Comparison of ENCODE assay signal across 8 mouse cellular contexts in the genomic region with DNA sequence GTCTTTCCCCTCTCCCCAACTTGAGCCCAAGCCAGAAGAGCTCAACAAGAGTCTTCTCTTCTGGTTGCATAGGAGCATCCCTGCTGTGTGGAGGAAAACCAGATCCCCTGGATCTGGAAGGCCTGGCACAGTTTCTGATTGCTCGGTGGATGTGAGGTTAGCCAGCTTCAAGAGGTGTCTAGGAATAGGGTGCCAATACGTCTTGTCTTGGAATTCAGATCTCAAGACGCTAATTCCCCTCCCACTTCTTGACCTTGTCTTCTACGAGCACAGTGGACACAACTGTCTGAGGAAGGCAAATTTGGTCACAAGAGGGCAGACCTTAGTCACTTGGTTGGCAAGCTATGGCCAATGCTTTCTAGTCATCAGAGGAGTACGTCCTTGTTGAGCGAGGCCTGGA. TPM values are rescaled to one million over a fixed set of nuclear protein-coding genes. Genes with fewer than 3 reads are reported as not detected.
A peak's percentile ranks its signal among the peaks of the same experiment; 100 is the strongest.
DNase-seq lines count a peak whose midpoint lies in the region; ATAC-seq and TF ChIP-seq lines count a peak whose summit lies in the region.
"Had no signal": no experiment of that assay in that cellular context is flagged by ENCODE, and none has a peak within 500 bp of the region (broad histone marks: within the 10 kb centered on the region; RNA-seq: fewer than 3 reads in every experiment).

No protein-coding gene starts in this region.

- no peak for ATAC-seq in kidney, embryonic 14.5 days (ENCODE audit: low FRiP score, low TSS enrichment)
- no peak for ATAC-seq in heart, embryonic 13.5 days (ENCODE audit: extremely low read depth, insufficient number of reproducible peaks, low FRiP score, low TSS enrichment)
- no peak for ATAC-seq in liver, embryonic 14.5 days (ENCODE audit: insufficient read depth)

- peaks cover 17% of the 10 kb centered on the region for H3K36me3 ChIP-seq in kidney, embryonic 14.5 days (ENCODE audit: control insufficient read depth, insufficient read depth, low read length)
- H3K36me3 ChIP-seq in heart, embryonic 13.5 days = peaks cover 16% of the 10 kb centered on the region
- no peaks in the 10 kb centered on the region; the same call in 1 of the 2 replicates for H3K36me3 ChIP-seq in liver, embryonic 14.5 days (replicated peaks; ENCODE audit: control insufficient read depth, insufficient read depth, low read depth)

- no peak for TF ChIP-seq EP300 in liver, embryonic 14.5 days (IDR thresholded peaks at IDR 0.05; ENCODE audit: low read depth)

- H3K9me3 ChIP-seq in kidney, embryonic 14.5 days (ENCODE audit: control insufficient read depth, low read length) = no peaks in the 10 kb centered on the region
- no peaks in the 10 kb centered on the region for H3K9me3 ChIP-seq in heart, embryonic 13.5 days
- no peaks in the 10 kb centered on the region for H3K9me3 ChIP-seq in liver, embryonic 14.5 days (ENCODE audit: control insufficient read depth, low read length)

- H3K4me2 ChIP-seq in kidney, embryonic 14.5 days (replicated peaks; ENCODE audit: low read depth, low read length) = peak overlapping the region; percentile 32
- peak overlapping the region; percentile 59 for H3K4me2 ChIP-seq in heart, embryonic 13.5 days
- peak overlapping the region; percentile 46 for H3K4me2 ChIP-seq in liver, embryonic 14.5 days (ENCODE audit: low read depth)

- H3K4me3 ChIP-seq in kidney, embryonic 14.5 days (ENCODE audit: low read length) = peak overlapping the region; percentile 13; the same call in 1 of the 2 replicates
- peak overlapping the region; percentile 28 for H3K4me3 ChIP-seq in heart, embryonic 13.5 days
- no peak overlapping the region for H3K4me3 ChIP-seq in liver, embryonic 14.5 days (ENCODE audit: insufficient read depth in 1 of 2, low read depth in 2 of 2, low read length in 2 of 2)

- peaks cover 60% of the 10 kb centered on the region for H3K4me1 ChIP-seq in kidney, embryonic 14.5 days (ENCODE audit: control insufficient read depth, insufficient read depth, low read length)
- peaks cover 69% of the 10 kb centered on the region for H3K4me1 ChIP-seq in heart, embryonic 13.5 days
- peaks cover 0 to 14% of the 10 kb centered on the region in 2 experiments; a peak in 2 of 4 replicates for H3K4me1 ChIP-seq in liver, embryonic 14.5 days (replicated peaks; ENCODE audit: control insufficient read depth in 2 of 2, insufficient read depth in 2 of 2, low read length in 1 of 2)

- 61% methylated on average over 6 of the region's 6 CpGs for WGBS in kidney, embryonic 14.5 days
- 51% methylated on average over 6 of the region's 6 CpGs for WGBS in heart, embryonic 13.5 days
- WGBS in liver, embryonic 14.5 days (ENCODE audit: insufficient replicate concordance) = 55% methylated on average over 6 of the region's 6 CpGs

- no peak overlapping the region for H3K9ac ChIP-seq in kidney, embryonic 14.5 days (ENCODE audit: low read depth, low read length)
- no peak overlapping the region for H3K9ac ChIP-seq in heart, embryonic 13.5 days
- no peak overlapping the region for H3K9ac ChIP-seq in liver, embryonic 14.5 days (replicated peaks)

- no peaks in the 10 kb centered on the region for H3K27me3 ChIP-seq in kidney, embryonic 14.5 days (ENCODE audit: control insufficient read depth, insufficient read depth, low read length)
- H3K27me3 ChIP-seq in heart, embryonic 13.5 days (replicated peaks) = peaks cover 11% of the 10 kb centered on the region
- H3K27me3 ChIP-seq in liver, embryonic 14.5 days (ENCODE audit: control insufficient read depth, insufficient read depth, low read length) = peaks cover 39% of the 10 kb centered on the region

- peak overlapping the region; percentile 32; the same call in 1 of the 2 replicates for H3K27ac ChIP-seq in kidney, embryonic 14.5 days (ENCODE audit: low read depth, low read length)
- H3K27ac ChIP-seq in heart, embryonic 13.5 days (replicated peaks) = peak overlapping the region; percentile 20; the same call in 1 of the 2 replicates
- no peak overlapping the region for H3K27ac ChIP-seq in liver, embryonic 14.5 days

- no peak for TF ChIP-seq CTCF in liver, embryonic 14.5 days (IDR thresholded peaks at IDR 0.05; ENCODE audit: low read depth)

- no peak for DNase-seq in kidney, adult 11 months
- DNase-seq in adipocyte (ENCODE audit: low spot score) = peak; percentile 85
- DNase-seq in liver, embryonic 14.5 days (ENCODE audit: low read depth in 3 of 3, low spot score in 3 of 3) = no peak
- DNase-seq in ovary, postnatal 36 days (ENCODE audit: low spot score) = no peak
- no peak for DNase-seq in cerebellum, adult 11 months
- DNase-seq: cerebellum, postnatal 25 days had no signal

RNA-seq across cellular contexts. Expression of a gene that starts 2.6 kb away (rescaled TPM):
- polyA plus RNA-seq in kidney, embryonic 14.5 days (2014; fragmentation: Nextera tagmentation; extraction: Ambion mirVana) = 421 and 542 TPM in 2 replicates
- 371 and 397 TPM in 2 replicates for polyA plus RNA-seq in heart, embryonic 13.5 days (2015; fragmentation: Nextera tagmentation; extraction: Ambion mirVana)
- polyA plus RNA-seq in liver, embryonic 14.5 days (2012; rRNA removed) = 60.6 and 71.4 TPM in 2 replicates
- polyA plus RNA-seq in liver, embryonic 14.5 days (2014; fragmentation: Nextera tagmentation; extraction: Ambion mirVana) = 115 and 123 TPM in 2 replicates

RNA-seq across cellular contexts. Expression of a gene that starts 19.6 kb away (rescaled TPM):
- 284 and 300 TPM in 2 replicates for polyA plus RNA-seq in kidney, embryonic 14.5 days (2014; fragmentation: Nextera tagmentation; extraction: Ambion mirVana)
- polyA plus RNA-seq in heart, embryonic 13.5 days (2015; fragmentation: Nextera tagmentation; extraction: Ambion mirVana) = 158 and 170 TPM in 2 replicates
- 57.7 and 108 TPM in 2 replicates for polyA plus RNA-seq in liver, embryonic 14.5 days (2012; rRNA removed)
- 197 and 214 TPM in 2 replicates for polyA plus RNA-seq in liver, embryonic 14.5 days (2014; fragmentation: Nextera tagmentation; extraction: Ambion mirVana)

RNA-seq across cellular contexts. Expression of a gene that starts 45.5 kb away (rescaled TPM):
- 0.11 and 0.20 TPM in 2 replicates for polyA plus RNA-seq in kidney, embryonic 14.5 days (2014; fragmentation: Nextera tagmentation; extraction: Ambion mirVana)
- 0.15 and 0.21 TPM in 2 replicates for polyA plus RNA-seq in heart, embryonic 13.5 days (2015; fragmentation: Nextera tagmentation; extraction: Ambion mirVana)
- 0.36 and 0.42 TPM in 2 replicates for polyA plus RNA-seq in liver, embryonic 14.5 days (2012; rRNA removed)
- polyA plus RNA-seq in liver, embryonic 14.5 days (2014; fragmentation: Nextera tagmentation; extraction: Ambion mirVana) = 0.09 and 0.33 TPM in 2 replicates

Comparison
In these comparisons a context has a peak if more than half of its experiments do, and no peak if none do; other contexts are left out.
1. H3K4me3 ChIP-seq: peak in kidney, embryonic 14.5 days (single experiment) and heart, embryonic 13.5 days (single experiment); none in liver, embryonic 14.5 days (0 of 2).
2. Peak in every context shown above with its lines, with median percentiles within 50 percentile points of each other: H3K4me2 ChIP-seq.